Mouse (Mus musculus) G1E (cell line): ENCODE results near the gene Gpd1l. TPM values are rescaled to one million over a fixed set of nuclear protein-coding genes. Genes with fewer than 3 reads are reported as not detected.

Experiments
- ATAC-seq: 2 replicates; pipeline ENCODE4 v1.8.0; 2016; ENCODE audit warnings: mild to moderate bottlenecking; ENCODE audit not compliant: insufficient number of reproducible peaks, poor library complexity, low FRiP score, severe bottlenecking; ENCODE audit errors: extremely low read depth
- DNase-seq: peaks from one replicate; pipeline ENCODE4 v3.0.0; 2012; ENCODE audit warnings: low spot score
- H3K27me3 ChIP-seq: 2 replicates; pipeline ENCODE4 v1.6.1; 2012; ENCODE audit warnings: mild to moderate bottlenecking, low read length, inconsistent platforms; ENCODE audit not compliant: insufficient read depth
- H3K36me3 ChIP-seq: replicated peaks from 2 replicates; pipeline ENCODE3; 2012; ENCODE audit warnings: mild to moderate bottlenecking, inconsistent platforms
- H3K4me1 ChIP-seq: 2 replicates; pipeline ENCODE4 v1.6.1; 2012; ENCODE audit warnings: low read depth, low read length, inconsistent platforms, mixed read lengths; ENCODE audit not compliant: insufficient read depth
- H3K4me3 ChIP-seq: 2 replicates; pipeline ENCODE4 v1.5.1; 2012; ENCODE audit warnings: low read depth, mild to moderate bottlenecking, inconsistent platforms, low read length, moderate library complexity, mixed read lengths
- H3K9me3 ChIP-seq: replicated peaks from 2 replicates; pipeline ENCODE4 v1.6.1; 2012; ENCODE audit warnings: inconsistent platforms
- CTCF ChIP-seq: IDR thresholded peaks from 2 replicates; pipeline ENCODE4 v1.5.1; 2012; ENCODE audit warnings: low read depth, low read length, inconsistent platforms, mixed read lengths
- GATA1 ChIP-seq: IDR thresholded peaks from 2 replicates; pipeline ENCODE4 v1.6.1; 2012; ENCODE audit warnings: borderline replicate concordance, low read length, inconsistent platforms, mixed read lengths
- GATA2 ChIP-seq: IDR thresholded peaks from 2 replicates; pipeline ENCODE4 v1.6.1; 2012; ENCODE audit warnings: low read depth, low read length, inconsistent platforms, borderline replicate concordance
- POLR2AphosphoS5 ChIP-seq: IDR thresholded peaks from 2 replicates; pipeline ENCODE4 v1.6.1; 2012; ENCODE audit warnings: low read depth, low read length, inconsistent platforms; ENCODE audit not compliant: insufficient replicate concordance
- TAL1 ChIP-seq: conservative IDR thresholded peaks from 2 replicates; pipeline ENCODE4 v1.6.1; 2012; ENCODE audit warnings: low read depth, low read length, inconsistent platforms, mixed read lengths
- polyA plus RNA-seq: library from polyadenylated mRNA; stranded (reverse); fragments of >175 nt; gene quantifications from 2 replicates; pipeline ENCODE4 v1.2.3, GENCODE M21; 2012
- total RNA-seq, 2 experiments: library from RNA; stranded (forward) in 1 of 2; stranded (reverse) in 1 of 2; fragments of 200-1000 nt in 1 of 2; fragments of >200 nt in 1 of 2; fragmentation: Nextera tagmentation in 1 of 2; gene quantifications; 2 replicates each; pipeline ENCODE4 v1.2.3; 2014 to 2017

Gene Gpd1l
- total and polyA plus RNA-seq, 3 experiments, result 3.4 to 7.6 (median 6.2) TPM

GRCm38 (mm10) chr9:114854686-114855085 lies 79.1 kb downstream of the Gpd1l start:
- H3K27me3 ChIP-seq, result no peaks in the 10 kb centered on the region
- no peak for DNase-seq
- no peaks in the 10 kb centered on the region for H3K4me1 ChIP-seq
- peaks cover 14% of the 10 kb centered on the region for H3K9me3 ChIP-seq
- H3K36me3 ChIP-seq, result no peaks in the 10 kb centered on the region
- H3K4me3 ChIP-seq, result no peak overlapping the region
- TF ChIP-seq POLR2AphosphoS5, result no peak
- no peak for TF ChIP-seq TAL1
- no peak for TF ChIP-seq GATA1
- ATAC-seq, result no peak

- no peaks in the 10 kb centered on the region for H3K4me1 ChIP-seq
- H3K4me3 ChIP-seq, result no peak overlapping the region
- no peak for ATAC-seq
- TF ChIP-seq GATA1 (no peak), CTCF (no peak), TAL1 (no peak), POLR2AphosphoS5 (no peak), GATA2 (no peak)
- no peak for DNase-seq
- H3K27me3 ChIP-seq, result no peaks in the 10 kb centered on the region
- no peaks in the 10 kb centered on the region for H3K36me3 ChIP-seq
- H3K9me3 ChIP-seq, result peaks cover 13% of the 10 kb centered on the region
These were observed 80.5 kb downstream of the Gpd1l start for GRCm38 (mm10) chr9:114853336-114853735.

GRCm38 (mm10) chr9:114851419-114852190 lies 82.2 kb downstream of the Gpd1l start:
- H3K27me3 ChIP-seq, result no peaks in the 10 kb centered on the region
- TF ChIP-seq GATA2 (no peak), TAL1 (no peak), GATA1 (no peak), CTCF (no peak), POLR2AphosphoS5 (no peak)
- ATAC-seq (no peak), DNase-seq (no peak)
- H3K4me3 ChIP-seq, result no peak overlapping the region
- H3K4me1 ChIP-seq, result no peaks in the 10 kb centered on the region
- H3K36me3 ChIP-seq, result no peaks in the 10 kb centered on the region
- peaks cover 8% of the 10 kb centered on the region for H3K9me3 ChIP-seq

Other genes with a start within 250 kb of the Gpd1l start
- 30.0 and 34.8 TPM in 2 replicates for gene Dync1li1, start 245.2 kb downstream of the Gpd1l start, total RNA-seq (2014; fragmentation: Nextera tagmentation)
- gene Dync1li1, start 245.2 kb downstream of the Gpd1l start, total RNA-seq (2017), result 52.6 and 57.2 TPM in 2 replicates
- gene Dync1li1, start 245.2 kb downstream of the Gpd1l start, polyA plus RNA-seq, result 19.6 and 21.2 TPM in 2 replicates
- gene Cmtm6, start 202.9 kb downstream of the Gpd1l start, total RNA-seq (2014; fragmentation: Nextera tagmentation), result 20.9 and 23.9 TPM in 2 replicates
- 41.4 and 42.5 TPM in 2 replicates for gene Cmtm6, start 202.9 kb downstream of the Gpd1l start, total RNA-seq (2017)
- gene Cmtm6, start 202.9 kb downstream of the Gpd1l start, polyA plus RNA-seq, result 7.5 and 8.7 TPM in 2 replicates
- gene Cmtm7, start 152.1 kb downstream of the Gpd1l start, total RNA-seq (2014; fragmentation: Nextera tagmentation), result 68.7 and 76.1 TPM in 2 replicates
- 233 and 329 TPM in 2 replicates for gene Cmtm7, start 152.1 kb downstream of the Gpd1l start, total RNA-seq (2017)
- gene Cmtm7, start 152.1 kb downstream of the Gpd1l start, polyA plus RNA-seq, result 196 and 229 TPM in 2 replicates
- gene Cmtm8, start 89.8 kb downstream of the Gpd1l start, total RNA-seq (2014; fragmentation: Nextera tagmentation), result not detected in 2 replicates
- gene Cmtm8, start 89.8 kb downstream of the Gpd1l start, total RNA-seq (2017), result 0.16 and 0.17 TPM in 2 replicates
- gene Cmtm8, start 89.8 kb downstream of the Gpd1l start, polyA plus RNA-seq, result not detected in 2 replicates
- gene Osbpl10, start 44.6 kb upstream of the Gpd1l start, total RNA-seq (2014; fragmentation: Nextera tagmentation), result not detected in 2 replicates
- 0.05 TPM in 1 of 2 replicates, not detected in the other for gene Osbpl10, start 44.6 kb upstream of the Gpd1l start, total RNA-seq (2017)
- not detected in 2 replicates for gene Osbpl10, start 44.6 kb upstream of the Gpd1l start, polyA plus RNA-seq
- 104 and 105 TPM in 2 replicates for gene Rps27rt, start 48.8 kb upstream of the Gpd1l start, total RNA-seq (2014; fragmentation: Nextera tagmentation)
- 140 and 163 TPM in 2 replicates for gene Rps27rt, start 48.8 kb upstream of the Gpd1l start, total RNA-seq (2017)
- 3.0 and 3.8 TPM in 2 replicates for gene Rps27rt, start 48.8 kb upstream of the Gpd1l start, polyA plus RNA-seq